Mouse (Mus musculus): ENCODE results near the gene Cbr2.
"Not testable (repeated sequence)": the region's sequence is repeated elsewhere in the genome, so short reads cannot be mapped to it uniquely, and the experiment has no call there.

The Cbr2 gene

GRCm38 (mm10) chr11:120731858-120732680 lies at the start of gene Cbr2:
Gene Cbr2 (minus strand): TSS chr11:120732114.
- H3K4me3 ChIP-seq (replicated peaks; ENCODE audit: low read length) = no peak within 1 kb of the TSS
- TF ChIP-seq CTCF (conservative IDR thresholded peaks at IDR 0.05; ENCODE audit: low read length) = no peak
- no peak for TF ChIP-seq POU5F1 (IDR thresholded peaks at IDR 0.05; ENCODE audit: borderline replicate concordance, low read length)
- TF ChIP-seq NANOG (IDR thresholded peaks at IDR 0.05; ENCODE audit: borderline replicate concordance, low read length) = no peak
- no peaks in the 10 kb centered on the region for H3K36me3 ChIP-seq (ENCODE audit: insufficient read depth, low read length)
- H3K9me3 ChIP-seq (ENCODE audit: low read length) = no peaks in the 10 kb centered on the region
- H3K4me1 ChIP-seq (replicated peaks; ENCODE audit: low read depth, low read length) = peaks cover 58% of the 10 kb centered on the region
- H3K27me3 ChIP-seq (ENCODE audit: insufficient read depth, low read length) = peaks cover 32% of the 10 kb centered on the region

GRCm38 (mm10) chr11:120781361-120781760 lies 49.4 kb upstream of the Cbr2 start:
- Histone ChIP-seq H3K4me3 (replicated peaks; ENCODE audit: low read length) (0 out of 2 replicates have a peak overlapping the region, but pooled peaks have one; percentile 95), H3K4me1 (replicated peaks; ENCODE audit: low read depth, low read length) (peaks cover 87% of the 10 kb centered on the region), H3K36me3 (ENCODE audit: insufficient read depth, low read length) (peaks cover 48% of the 10 kb centered on the region)
- H3K27me3 ChIP-seq (ENCODE audit: insufficient read depth, low read length); H3K9me3 ChIP-seq (ENCODE audit: low read length): not testable (repeated sequence)

- Histone ChIP-seq H3K4me1 (replicated peaks; ENCODE audit: low read depth, low read length) (peaks cover 82% of the 10 kb centered on the region), H3K36me3 (ENCODE audit: insufficient read depth, low read length) (peaks cover 35% of the 10 kb centered on the region), H3K9me3 (ENCODE audit: low read length) (no peaks in the 10 kb centered on the region), H3K4me3 (replicated peaks; ENCODE audit: low read length) (peak overlapping the region; percentile 46), H3K27me3 (ENCODE audit: insufficient read depth, low read length) (no peaks in the 10 kb centered on the region)
- no peak for TF ChIP-seq POU5F1 (IDR thresholded peaks at IDR 0.05; ENCODE audit: borderline replicate concordance, low read length)
- no peak for TF ChIP-seq CTCF (conservative IDR thresholded peaks at IDR 0.05; ENCODE audit: low read length)
- no peak for TF ChIP-seq NANOG (IDR thresholded peaks at IDR 0.05; ENCODE audit: borderline replicate concordance, low read length)
These were observed 48.0 kb upstream of the Cbr2 start for GRCm38 (mm10) chr11:120779876-120780275.

- H3K36me3 ChIP-seq (ENCODE audit: insufficient read depth, low read length) = peaks cover 26% of the 10 kb centered on the region
- H3K4me1 ChIP-seq (replicated peaks; ENCODE audit: low read depth, low read length) = peaks cover 65% of the 10 kb centered on the region
- H3K27me3 ChIP-seq (ENCODE audit: insufficient read depth, low read length) = no peaks in the 10 kb centered on the region
- no peaks in the 10 kb centered on the region for H3K9me3 ChIP-seq (ENCODE audit: low read length)
- H3K4me3 ChIP-seq (replicated peaks; ENCODE audit: low read length) = peak overlapping the region; percentile 17; the same call in 1 of the 2 replicates
- TF ChIP-seq NANOG (IDR thresholded peaks at IDR 0.05; ENCODE audit: borderline replicate concordance, low read length) = no peak
- no peak for TF ChIP-seq CTCF (conservative IDR thresholded peaks at IDR 0.05; ENCODE audit: low read length)
- no peak for TF ChIP-seq POU5F1 (IDR thresholded peaks at IDR 0.05; ENCODE audit: borderline replicate concordance, low read length)
These were observed 45.2 kb upstream of the Cbr2 start for GRCm38 (mm10) chr11:120777123-120777522.

- no peaks in the 10 kb centered on the region for H3K9me3 ChIP-seq (ENCODE audit: low read length)
- no peak overlapping the region for H3K4me3 ChIP-seq (replicated peaks; ENCODE audit: low read length)
- H3K27me3 ChIP-seq (ENCODE audit: insufficient read depth, low read length) = no peaks in the 10 kb centered on the region
- TF ChIP-seq NANOG (IDR thresholded peaks at IDR 0.05; ENCODE audit: borderline replicate concordance, low read length) (no peak), POU5F1 (IDR thresholded peaks at IDR 0.05; ENCODE audit: borderline replicate concordance, low read length) (no peak), CTCF (conservative IDR thresholded peaks at IDR 0.05; ENCODE audit: low read length) (peak; percentile 97)
- H3K36me3 ChIP-seq (ENCODE audit: insufficient read depth, low read length) = peaks cover 16% of the 10 kb centered on the region
- peaks cover 55% of the 10 kb centered on the region for H3K4me1 ChIP-seq (replicated peaks; ENCODE audit: low read depth, low read length)
These were observed 44.0 kb upstream of the Cbr2 start for GRCm38 (mm10) chr11:120775774-120776469.

GRCm38 (mm10) chr11:120773463-120774190 lies 41.7 kb upstream of the Cbr2 start:
- no peaks in the 10 kb centered on the region for H3K9me3 ChIP-seq (ENCODE audit: low read length)
- H3K4me3 ChIP-seq (replicated peaks; ENCODE audit: low read length) = no peak overlapping the region
- peaks cover 3% of the 10 kb centered on the region; the same call in 1 of the 2 replicates for H3K36me3 ChIP-seq (ENCODE audit: insufficient read depth, low read length)
- TF ChIP-seq CTCF (conservative IDR thresholded peaks at IDR 0.05; ENCODE audit: low read length) (no peak), POU5F1 (IDR thresholded peaks at IDR 0.05; ENCODE audit: borderline replicate concordance, low read length) (no peak), NANOG (IDR thresholded peaks at IDR 0.05; ENCODE audit: borderline replicate concordance, low read length) (no peak)
- H3K4me1 ChIP-seq (replicated peaks; ENCODE audit: low read depth, low read length) = peaks cover 33% of the 10 kb centered on the region
- H3K27me3 ChIP-seq (ENCODE audit: insufficient read depth, low read length) = no peaks in the 10 kb centered on the region

- H3K27me3 ChIP-seq (ENCODE audit: insufficient read depth, low read length) = no peaks in the 10 kb centered on the region
- no peaks in the 10 kb centered on the region for H3K9me3 ChIP-seq (ENCODE audit: low read length)
- no peak for TF ChIP-seq CTCF (conservative IDR thresholded peaks at IDR 0.05; ENCODE audit: low read length)
- TF ChIP-seq NANOG (IDR thresholded peaks at IDR 0.05; ENCODE audit: borderline replicate concordance, low read length) = no peak
- no peak for TF ChIP-seq POU5F1 (IDR thresholded peaks at IDR 0.05; ENCODE audit: borderline replicate concordance, low read length)
- H3K4me1 ChIP-seq (replicated peaks; ENCODE audit: low read depth, low read length) = peaks cover 33% of the 10 kb centered on the region
- H3K36me3 ChIP-seq (ENCODE audit: insufficient read depth, low read length) = no peaks in the 10 kb centered on the region
- H3K4me3 ChIP-seq (replicated peaks; ENCODE audit: low read length) = no peak overlapping the region
These were observed 40.8 kb upstream of the Cbr2 start for GRCm38 (mm10) chr11:120772749-120773148.

- H3K4me1 ChIP-seq (replicated peaks; ENCODE audit: low read depth, low read length) = peaks cover 35% of the 10 kb centered on the region
- H3K27me3 ChIP-seq (ENCODE audit: insufficient read depth, low read length) = no peaks in the 10 kb centered on the region
- TF ChIP-seq POU5F1 (IDR thresholded peaks at IDR 0.05; ENCODE audit: borderline replicate concordance, low read length) = no peak
- no peak for TF ChIP-seq NANOG (IDR thresholded peaks at IDR 0.05; ENCODE audit: borderline replicate concordance, low read length)
- no peak for TF ChIP-seq CTCF (conservative IDR thresholded peaks at IDR 0.05; ENCODE audit: low read length)
These were observed 36.3 kb upstream of the Cbr2 start for GRCm38 (mm10) chr11:120768206-120768605.

GRCm38 (mm10) chr11:120767023-120767422 lies 35.1 kb upstream of the Cbr2 start:
- not testable (repeated sequence) for H3K4me3 ChIP-seq (replicated peaks; ENCODE audit: low read length)

More at GRCm38 (mm10) chr11:120768206-120768605, 36.3 kb upstream of the Cbr2 start:
- no peak overlapping the region for H3K4me3 ChIP-seq (replicated peaks; ENCODE audit: low read length)
- no peaks in the 10 kb centered on the region for H3K9me3 ChIP-seq (ENCODE audit: low read length)
- no peaks in the 10 kb centered on the region for H3K36me3 ChIP-seq (ENCODE audit: insufficient read depth, low read length)

GRCm38 (mm10) chr11:120763121-120763999 lies 31.4 kb upstream of the Cbr2 start:
- H3K9me3 ChIP-seq (ENCODE audit: low read length) = peaks cover 25% of the 10 kb centered on the region
- peaks cover 14% of the 10 kb centered on the region for H3K27me3 ChIP-seq (ENCODE audit: insufficient read depth, low read length)
- not testable (repeated sequence) for H3K36me3 ChIP-seq (ENCODE audit: insufficient read depth, low read length)
- H3K4me1 ChIP-seq (replicated peaks; ENCODE audit: low read depth, low read length) = peaks cover 46% of the 10 kb centered on the region
- H3K4me3 ChIP-seq (replicated peaks; ENCODE audit: low read length) = peak overlapping the region; percentile 61

More at GRCm38 (mm10) chr11:120767023-120767422, 35.1 kb upstream of the Cbr2 start:
- not testable (repeated sequence) for H3K27me3 ChIP-seq (ENCODE audit: insufficient read depth, low read length); H3K9me3 ChIP-seq (ENCODE audit: low read length); H3K36me3 ChIP-seq (ENCODE audit: insufficient read depth, low read length)
- H3K4me1 ChIP-seq (replicated peaks; ENCODE audit: low read depth, low read length) = peaks cover 42% of the 10 kb centered on the region

GRCm38 (mm10) chr11:120762672-120763041 lies 30.7 kb upstream of the Cbr2 start, which contains the start of gene Hmga1b:
Gene Hmga1b (plus strand): TSS chr11:120762794.
- Histone ChIP-seq H3K4me1 (replicated peaks; ENCODE audit: low read depth, low read length) (peaks cover 40% of the 10 kb centered on the region), H3K9me3 (ENCODE audit: low read length) (peaks cover 32% of the 10 kb centered on the region), H3K27me3 (ENCODE audit: insufficient read depth, low read length) (peaks cover 14% of the 10 kb centered on the region), H3K4me3 (replicated peaks; ENCODE audit: low read length) (peak within 1 kb of the TSS; percentile 61)
- not testable (repeated sequence) for H3K36me3 ChIP-seq (ENCODE audit: insufficient read depth, low read length)

Data from E14TG2a.4 (cell line).